Mouse (Mus musculus) adrenal gland, postnatal 25 days (tissue): Measurements from ENCODE around the gene Fam241a. TPM values are rescaled to one million over a fixed set of nuclear protein-coding genes. Genes with fewer than 3 reads are reported as not detected.

Source experiments
- DNase-seq: peaks from one replicate; pipeline ENCODE4 v3.0.0; 2021; ENCODE audit warnings: mixed read lengths
- total RNA-seq: library from RNA; stranded (reverse); gene quantifications from 2 replicates; pipeline ENCODE4 v1.2.3, GENCODE M21; 2021

The Fam241a gene
- total RNA-seq, 1 experiment from 2014 or later: 4.6 TPM

DNA sequence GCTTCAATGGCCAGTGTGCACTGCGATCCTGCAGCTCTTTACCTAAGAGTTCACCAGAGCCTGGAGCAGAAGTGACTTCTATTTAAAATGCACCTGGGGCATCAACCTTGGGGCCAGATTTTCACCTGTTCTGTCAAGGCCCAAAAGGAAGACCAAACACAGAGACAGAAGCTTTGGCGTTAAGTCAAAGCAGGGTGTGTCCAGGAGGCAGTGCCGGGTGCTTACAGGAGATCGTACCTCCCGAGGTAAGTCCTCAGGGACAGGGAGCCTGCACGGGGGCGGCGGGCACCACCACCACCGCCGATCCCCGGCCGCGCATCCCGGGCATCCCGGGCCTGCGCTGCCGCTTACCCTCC lies 59.3 kb downstream of the Fam241a start:
- no peak for DNase-seq

DNA sequence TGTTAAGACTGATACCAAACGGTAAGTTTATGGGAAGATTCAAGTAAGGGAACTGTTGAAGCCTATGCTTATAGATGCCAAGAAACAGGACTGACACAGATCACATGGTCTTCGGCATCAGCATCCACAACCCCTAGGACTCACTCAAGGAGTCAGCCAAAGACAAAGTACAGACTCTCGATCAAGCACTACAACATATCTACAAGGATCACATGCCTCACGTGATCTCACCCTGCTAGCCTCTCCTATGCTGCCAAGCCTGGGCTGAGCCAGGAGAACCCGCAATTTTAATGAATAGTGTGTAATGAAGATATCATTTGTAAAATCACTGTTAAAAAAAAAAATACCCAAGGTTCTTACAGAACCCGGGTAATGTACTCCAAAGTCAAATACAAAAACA lies 60.5 kb downstream of the Fam241a start:
- no peak for DNase-seq

- DNase-seq: no peak
These were observed 62.1 kb downstream of the Fam241a start for GRCm38 (mm10) chr3:127834040-127834439.

DNA sequence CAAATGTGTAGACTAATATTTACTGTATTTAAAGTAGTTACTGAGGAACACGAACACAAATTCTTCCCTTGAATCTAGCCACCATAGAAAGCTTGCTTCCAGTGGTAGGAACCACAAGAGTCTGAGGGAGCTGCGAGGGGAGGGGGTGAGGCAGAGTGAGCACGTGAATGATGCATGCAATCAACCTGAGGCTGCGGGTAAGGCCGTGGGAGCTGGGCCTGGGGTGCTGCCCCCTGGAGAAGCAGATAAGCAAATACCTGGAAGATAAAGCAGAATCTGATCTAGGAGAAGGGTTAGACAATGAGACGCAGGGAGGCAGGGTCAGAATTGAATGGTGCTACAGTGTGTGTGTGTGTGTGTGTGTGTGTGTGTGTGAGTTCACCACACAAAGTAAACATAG lies 65.0 kb downstream of the Fam241a start:
- DNase-seq: no peak

DNA sequence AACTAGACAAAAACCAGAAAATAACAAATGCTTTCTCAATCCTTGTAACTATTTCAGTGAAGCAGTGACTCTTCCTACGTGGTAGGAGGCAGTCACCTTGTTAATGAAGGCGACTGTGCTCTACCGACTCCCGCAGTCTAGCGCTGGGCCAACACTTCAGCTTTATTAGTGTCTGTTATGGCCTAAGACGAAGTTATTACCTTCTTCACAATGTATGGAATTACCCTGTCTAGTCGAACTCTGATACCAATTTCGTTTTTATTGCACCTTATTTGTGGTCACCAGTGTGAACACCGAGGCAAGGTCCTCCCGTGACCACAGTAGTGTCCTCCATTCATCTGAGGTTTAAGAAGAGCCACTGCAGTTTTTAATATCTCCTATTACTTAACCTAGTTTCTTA lies 65.9 kb downstream of the Fam241a start:
- DNase-seq: no peak

- no peak for DNase-seq
These were observed 69.0 kb downstream of the Fam241a start for GRCm38 (mm10) chr3:127827123-127827522.

GRCm38 (mm10) chr3:127826503-127826902 lies 69.6 kb downstream of the Fam241a start:
- DNase-seq: no peak

GRCm38 (mm10) chr3:127823886-127824863 lies 71.9 kb downstream of the Fam241a start:
- no peak for DNase-seq

DNA sequence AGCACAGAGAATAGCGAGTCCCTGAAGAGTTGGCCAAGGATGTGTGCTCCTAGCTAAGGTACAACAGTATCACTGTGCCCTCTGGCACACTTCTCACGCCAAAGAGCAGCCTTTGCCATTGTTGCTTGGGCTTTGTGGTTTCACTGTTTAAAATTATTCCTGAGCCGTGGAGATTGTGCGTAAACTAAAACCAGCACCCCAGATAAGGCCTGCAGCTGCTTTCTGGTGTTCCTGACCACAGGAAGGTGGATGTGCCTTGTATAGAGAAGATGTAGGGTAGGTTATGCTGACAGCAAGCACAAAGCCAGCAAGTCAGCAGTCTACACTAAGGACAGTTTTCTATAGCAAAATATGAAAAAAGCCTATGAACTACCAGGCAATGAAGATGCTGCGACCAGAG lies 74.9 kb downstream of the Fam241a start:
- DNase-seq: no peak

GRCm38 (mm10) chr3:127820400-127820799 lies 75.7 kb downstream of the Fam241a start:
- no peak for DNase-seq

Other genes with a start within 250 kb of the Fam241a start
- 10.0 and 12.1 TPM in 2 replicates for gene Alpk1, start 115.8 kb downstream of the Fam241a start, total RNA-seq
- gene Tifa, start 106.5 kb downstream of the Fam241a start, total RNA-seq: 2.7 and 3.5 TPM in 2 replicates
- 35.7 and 40.3 TPM in 2 replicates for gene Ap1ar, start 58.8 kb downstream of the Fam241a start, total RNA-seq